Mouse (Mus musculus) heart, adult 11 months (tissue): Measurements from ENCODE around the gene Ccdc32.
"Not testable (repeated sequence)": the region's sequence is repeated elsewhere in the genome, so short reads cannot be mapped to it uniquely, and the experiment has no call there.

ENCODE experiments used
- DNase-seq: peaks from one replicate; pipeline ENCODE4 v3.0.0; 2022

Gene Ccdc32

DNA sequence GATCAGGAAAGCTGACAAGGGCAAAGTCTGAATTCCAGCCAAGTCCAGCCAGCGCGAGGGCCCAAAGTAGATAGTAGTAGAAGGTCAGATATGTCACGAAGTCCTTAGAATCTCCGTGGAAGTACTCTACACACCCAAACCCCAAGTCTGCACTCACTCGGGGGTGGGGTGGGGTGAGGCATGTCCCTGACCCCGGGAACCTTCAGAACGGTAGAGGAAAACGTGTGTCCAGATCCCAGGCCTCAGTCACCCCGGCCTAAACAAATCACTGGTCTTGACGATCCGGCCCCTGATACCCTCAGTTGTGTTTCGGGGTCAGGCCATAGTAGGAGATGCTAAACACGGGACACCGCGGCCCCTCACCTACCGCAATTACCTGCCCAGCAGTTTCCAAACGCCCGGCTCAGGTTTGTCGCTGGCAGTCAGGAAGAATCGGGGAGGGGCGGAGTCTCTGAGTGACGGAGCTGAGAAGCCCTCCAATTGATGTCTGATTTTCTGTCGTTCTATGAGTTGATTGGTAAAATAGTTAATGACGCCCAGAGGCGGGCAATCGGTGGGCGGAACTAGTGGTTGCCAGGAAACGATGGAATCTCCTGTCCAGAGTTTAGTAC lies at the start of gene Ccdc32:
Gene Ccdc32, minus strand, starts transcription at position 453 of the 611 bp plus-strand sequence.
- peak; percentile 99 for DNase-seq

GRCm38 (mm10) chr2:119072397-119072796 lies 43.2 kb upstream of the Ccdc32 start:
- no peak for DNase-seq

DNA sequence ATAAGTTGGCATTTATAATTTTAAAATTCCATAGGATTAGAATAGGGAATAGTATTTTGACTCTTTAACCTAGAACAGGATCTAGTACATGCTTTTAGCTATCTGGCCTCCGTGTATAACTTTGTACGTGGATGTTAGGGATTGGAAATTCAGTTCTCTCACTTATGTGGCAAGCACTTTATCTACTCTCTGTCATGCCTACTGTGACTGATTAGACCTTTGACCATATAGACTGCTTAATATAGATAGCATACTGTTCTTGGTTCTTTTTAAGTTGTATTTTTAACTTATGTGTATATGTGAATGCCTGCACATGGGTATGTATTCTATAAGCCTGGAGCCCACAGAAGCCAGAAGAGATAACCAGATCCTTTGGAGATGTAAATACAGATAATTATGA lies 30.9 kb upstream of the Ccdc32 start:
- no peak for DNase-seq

DNA sequence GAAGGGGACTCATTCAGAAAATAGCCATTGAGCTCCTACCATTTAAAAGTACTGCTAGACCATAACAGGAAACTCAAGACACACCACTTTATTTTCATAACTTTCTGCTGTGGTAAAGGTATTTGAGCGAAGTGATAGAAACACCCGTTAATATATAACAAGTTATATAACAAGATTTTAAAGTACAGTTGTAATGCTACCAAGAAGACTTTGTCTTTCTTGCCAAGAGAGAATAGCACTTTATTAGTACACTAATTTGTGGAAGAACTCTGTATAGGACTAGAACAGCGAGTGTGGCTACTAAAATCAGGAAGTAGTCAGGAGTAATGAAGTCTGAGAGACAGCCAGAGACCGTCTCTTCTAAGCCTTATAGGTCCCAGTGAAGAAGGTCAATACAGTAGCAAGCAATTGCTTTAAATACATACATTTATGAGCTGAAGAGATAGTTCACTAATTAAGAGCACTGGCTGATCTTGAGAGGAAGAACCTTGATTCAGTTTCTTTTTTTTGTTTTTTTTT lies 21.0 kb upstream of the Ccdc32 start:
- DNase-seq = no peak

GRCm38 (mm10) chr2:119047849-119048248 lies 18.7 kb upstream of the Ccdc32 start:
- DNase-seq = peak; percentile 50

GRCm38 (mm10) chr2:119046649-119047611 lies 17.7 kb upstream of the Ccdc32 start, which contains the start of gene Knl1:
Gene Knl1 (plus strand): TSS chr2:119047119.
- DNase-seq = peak; percentile 98

DNA sequence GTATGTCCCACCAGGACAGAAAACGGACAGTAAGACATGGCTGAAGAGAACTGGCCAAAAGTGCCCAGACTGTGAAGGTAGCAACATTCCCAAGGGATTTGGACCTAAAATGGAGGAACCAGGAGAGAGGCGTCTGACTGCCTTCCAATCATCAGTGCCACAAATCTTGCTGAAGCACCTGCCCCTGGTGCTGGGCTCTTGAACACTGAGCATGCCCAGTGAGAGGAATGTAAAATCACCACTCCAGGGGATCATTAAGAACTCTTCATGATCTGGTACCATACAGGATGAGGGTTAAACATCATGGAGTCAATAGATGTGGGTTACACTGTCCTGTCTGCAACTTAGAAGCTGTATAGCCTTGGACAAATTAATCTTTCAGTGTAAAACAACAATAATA lies 16.0 kb upstream of the Ccdc32 start:
- peak; percentile 64 for DNase-seq

- DNase-seq = peak; percentile 35
Observed at GRCm38 (mm10) chr2:119040882-119041281, 11.7 kb upstream of the Ccdc32 start.

DNA sequence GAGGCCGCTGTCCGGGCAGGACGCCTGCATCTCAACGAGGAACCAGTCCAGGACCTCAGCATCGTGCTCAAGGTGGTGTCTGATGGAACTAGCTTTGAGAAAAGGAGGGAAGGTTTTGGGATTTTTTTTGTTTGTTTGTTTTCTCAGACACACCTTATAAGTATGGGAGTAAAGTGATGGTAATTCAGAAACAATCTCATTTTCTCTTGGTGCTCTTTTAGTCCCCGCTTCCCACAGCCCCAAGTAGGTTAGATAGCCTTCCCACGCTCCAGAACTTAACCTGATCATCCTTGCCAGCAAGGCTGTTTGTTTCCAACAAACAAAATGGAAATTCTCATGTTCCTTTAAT lies 6.2 kb upstream of the Ccdc32 start:
- DNase-seq = peak; percentile 63

- peak; percentile 99 for DNase-seq
Observed at GRCm38 (mm10) chr2:119034656-119035396, 5.6 kb upstream of the Ccdc32 start, which contains the start of gene Rpusd2. Gene Rpusd2 (plus strand): TSS chr2:119034790.

- no peak for DNase-seq
Observed at GRCm38 (mm10) chr2:119032191-119032590, 3.0 kb upstream of the Ccdc32 start.

- DNase-seq = no peak
Observed at GRCm38 (mm10) chr2:119026951-119027350, 2.2 kb downstream of the Ccdc32 start.

DNA sequence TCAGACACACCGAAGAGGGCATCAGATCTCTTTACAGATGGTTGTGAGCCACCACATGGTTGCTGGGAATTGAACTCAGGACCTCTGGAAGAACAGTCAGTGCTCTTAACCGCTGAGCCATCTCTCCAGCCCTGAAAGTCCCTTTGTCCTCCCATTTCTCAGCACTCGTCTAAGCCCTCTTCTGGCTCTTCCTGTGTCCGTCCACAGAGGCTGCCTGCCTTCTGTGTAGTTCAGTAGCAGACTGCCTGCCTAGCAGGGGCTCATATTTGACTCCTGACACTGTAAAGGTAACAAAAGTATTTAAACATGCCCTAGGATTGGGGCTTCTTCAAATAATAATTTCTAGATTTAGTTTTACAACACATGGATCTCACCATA lies 4.0 kb downstream of the Ccdc32 start:
- no peak for DNase-seq

DNA sequence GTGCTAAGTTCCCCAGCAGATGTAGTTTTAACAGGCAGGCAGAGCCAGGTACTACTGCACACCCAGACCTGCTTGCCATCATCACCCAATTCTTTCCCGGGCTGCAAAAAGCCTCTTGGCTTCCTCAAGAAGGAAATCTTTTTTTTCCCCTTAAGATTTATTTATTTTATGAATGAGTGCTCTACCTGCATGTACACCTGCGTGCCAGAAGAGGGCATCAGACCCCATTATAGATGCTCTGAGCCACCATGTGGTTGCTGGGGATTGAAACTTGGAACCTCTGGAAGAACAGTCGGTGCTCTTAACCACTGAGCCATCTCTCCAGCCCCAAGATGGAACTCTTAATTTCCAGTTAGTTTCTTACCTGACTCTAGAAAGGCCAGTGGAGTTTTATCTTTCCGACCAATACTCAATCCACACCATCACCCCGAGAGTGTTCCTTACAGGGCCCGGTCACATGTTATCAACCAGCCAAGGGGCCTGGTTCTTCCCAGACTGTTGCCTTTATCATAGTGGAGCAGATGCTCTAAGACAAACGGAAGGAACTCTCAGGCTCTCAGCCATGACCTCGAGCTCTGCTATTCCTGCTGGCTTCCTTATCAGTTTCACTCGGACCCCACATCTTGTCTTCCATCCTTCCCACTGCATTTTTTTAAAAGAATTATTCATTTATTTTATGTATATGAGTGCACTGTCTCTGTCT lies 4.5 kb downstream of the Ccdc32 start:
- no peak for DNase-seq

- DNase-seq = no peak
Observed at GRCm38 (mm10) chr2:119023154-119023660, 6.0 kb downstream of the Ccdc32 start.

- no peak for DNase-seq
Observed at GRCm38 (mm10) chr2:119019538-119019937, 9.7 kb downstream of the Ccdc32 start.

- no peak for DNase-seq
Observed at GRCm38 (mm10) chr2:119019131-119019530, 10.1 kb downstream of the Ccdc32 start.

GRCm38 (mm10) chr2:119018391-119019122 lies 10.6 kb downstream of the Ccdc32 start:
- peak; percentile 97 for DNase-seq

DNA sequence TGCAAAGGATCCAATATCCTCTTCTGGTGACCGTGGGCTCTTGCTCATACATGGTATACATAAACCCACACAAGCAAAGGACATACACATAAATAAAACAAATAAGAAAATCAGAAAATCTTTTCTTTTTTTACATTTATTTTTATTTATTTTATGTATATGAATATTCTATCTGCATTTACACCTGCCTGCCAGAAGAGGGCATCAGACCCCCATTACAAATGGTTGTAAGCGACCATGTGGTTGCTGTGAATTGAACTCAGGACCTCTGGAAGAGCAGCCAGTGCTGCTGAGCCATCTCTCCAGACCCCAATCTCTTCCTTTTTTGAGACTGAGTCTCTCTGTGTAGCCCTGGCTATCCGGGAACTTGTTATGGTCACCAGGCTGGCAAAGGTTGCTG lies 11.5 kb downstream of the Ccdc32 start:
- no peak for DNase-seq

DNA sequence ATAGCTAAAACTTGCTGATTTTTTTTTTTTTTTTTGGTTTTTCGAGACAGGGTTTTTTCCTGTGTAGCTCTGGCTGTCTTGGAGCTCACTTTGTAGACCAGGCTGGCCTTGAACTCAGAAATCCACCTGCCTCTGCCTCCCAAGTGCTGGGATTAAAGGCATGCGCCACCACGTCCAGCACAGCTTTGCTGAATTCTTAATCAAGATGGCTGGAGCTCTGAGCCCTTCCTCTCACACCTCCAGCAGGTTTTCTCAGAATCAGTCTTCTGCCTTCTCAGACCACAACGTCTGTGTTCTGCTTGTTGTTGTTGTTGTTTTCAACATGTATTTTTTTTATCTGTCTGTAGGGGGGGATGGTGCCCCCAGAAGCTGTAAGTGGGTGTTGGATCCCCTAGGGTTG lies 12.9 kb downstream of the Ccdc32 start:
- not testable (repeated sequence) for DNase-seq

- peak; percentile 98 for DNase-seq
Observed at GRCm38 (mm10) chr2:119015604-119016180, 13.5 kb downstream of the Ccdc32 start.
